Comparison of ENCODE assay signal across 26 mouse cellular contexts in genomic region chr7:68038846-68039245, GRCm38 (mm10).
DNase-seq lines count a peak whose midpoint lies in the region; ATAC-seq lines count a peak whose summit lies in the region.
"Had no signal": no experiment of that assay in that cellular context is flagged by ENCODE, and none has a peak within 500 bp of the region (broad histone marks: within the 10 kb centered on the region; RNA-seq: fewer than 3 reads in every experiment).

No protein-coding gene starts in this region.

- H3K4me3 ChIP-seq in heart, embryonic 10.5 days: no peak overlapping the region
- H3K4me3 ChIP-seq in kidney, embryonic 14.5 days (ENCODE audit: low read length): no peak overlapping the region
- H3K4me3 ChIP-seq in liver, embryonic 13.5 days (replicated peaks): no peak overlapping the region
- no peak overlapping the region for H3K4me3 ChIP-seq in liver, embryonic 11.5 days (ENCODE audit: low read depth, low read length)
- H3K4me3 ChIP-seq: embryonic facial prominence, embryonic 13.5 days; forebrain, embryonic 10.5 days; gastrocnemius, adult 2 months; hindbrain, embryonic 12.5 days had no signal

- WGBS in heart, embryonic 10.5 days: 60% methylated on average over 8 of the region's 8 CpGs
- 48% methylated on average over 8 of the region's 8 CpGs for WGBS in kidney, embryonic 14.5 days
- WGBS in liver, embryonic 13.5 days (ENCODE audit: insufficient replicate concordance): 78% methylated on average over 8 of the region's 8 CpGs
- 78% methylated on average over 8 of the region's 8 CpGs for WGBS in liver, embryonic 11.5 days

- ATAC-seq in kidney, embryonic 14.5 days (ENCODE audit: low FRiP score, low TSS enrichment): no peak
- ATAC-seq in liver, embryonic 13.5 days (ENCODE audit: low read depth): no peak
- ATAC-seq in liver, embryonic 11.5 days (replicated peaks; ENCODE audit: low FRiP score): no peak
- ATAC-seq: activated CD4-positive, CD25-positive, alpha-beta regulatory T cell, adult 4 months; CD4-positive, CD25-positive, alpha-beta regulatory T cell, adult 4 months; forebrain, embryonic 14.5 days; hindbrain, embryonic 16.5 days; Patski had no signal

- H3K36me3 ChIP-seq in heart, embryonic 10.5 days: no peaks in the 10 kb centered on the region
- 0 out of 2 replicates have a peak, but pooled peaks cover 3% of the 10 kb centered on the region for H3K36me3 ChIP-seq in kidney, embryonic 14.5 days (ENCODE audit: control insufficient read depth, insufficient read depth, low read length)
- H3K36me3 ChIP-seq in liver, embryonic 13.5 days: no peaks in the 10 kb centered on the region
- H3K36me3 ChIP-seq in liver, embryonic 11.5 days (ENCODE audit: control insufficient read depth, insufficient read depth, low read length): no peaks in the 10 kb centered on the region
- H3K36me3 ChIP-seq: G1E; hindbrain, embryonic 12.5 days had no signal

- intact Hi-C loops in heart, postnatal 25 days (cut with DNase I): no loop called here

- DNase-seq in heart, embryonic 10.5 days (ENCODE audit: low spot score): no peak
- no peak for DNase-seq in heart, postnatal 25 days (ENCODE audit: low spot score)
- DNase-seq in kidney, adult 18-20 months: peak; percentile 56
- no peak for DNase-seq in liver, embryonic 13.5 days
- no peak for DNase-seq in liver, embryonic 11.5 days (ENCODE audit: low spot score)
- DNase-seq in kidney, postnatal 25 days: peak; percentile 66 to 86
- no peak for DNase-seq in layer of hippocampus, adult 18-20 months (ENCODE audit: low spot score in 2 of 2)
- DNase-seq: adrenal gland, postnatal 14 days; B cell, adult 2 months; cerebellum, adult 18-20 months; cerebellum, adult 9-11 months; cerebellum, postnatal 36 days; gastrocnemius, adult 2 months; gastrocnemius, postnatal 25 days; heart, postnatal 4 days had no signal

- no peaks in the 10 kb centered on the region for H3K9me3 ChIP-seq in heart, embryonic 10.5 days
- H3K9me3 ChIP-seq in kidney, embryonic 14.5 days (ENCODE audit: control insufficient read depth, low read length): no peaks in the 10 kb centered on the region
- H3K9me3 ChIP-seq in liver, embryonic 13.5 days (replicated peaks): no peaks in the 10 kb centered on the region
- H3K9me3 ChIP-seq in liver, embryonic 11.5 days (ENCODE audit: control insufficient read depth, low read length): no peaks in the 10 kb centered on the region
- H3K9me3 ChIP-seq: embryonic facial prominence, embryonic 13.5 days; forebrain, embryonic 10.5 days; hindbrain, embryonic 12.5 days had no signal

- H3K27me3 ChIP-seq in heart, embryonic 10.5 days (ENCODE audit: insufficient read depth, poor library complexity, severe bottlenecking): no peaks in the 10 kb centered on the region
- H3K27me3 ChIP-seq in kidney, embryonic 14.5 days (ENCODE audit: control insufficient read depth, insufficient read depth, low read length): no peaks in the 10 kb centered on the region
- H3K27me3 ChIP-seq in liver, embryonic 13.5 days: no peaks in the 10 kb centered on the region
- H3K27me3 ChIP-seq in liver, embryonic 11.5 days (replicated peaks; ENCODE audit: control insufficient read depth, insufficient read depth, low read length): no peaks in the 10 kb centered on the region
- H3K27me3 ChIP-seq: embryonic facial prominence, embryonic 13.5 days; hindbrain, embryonic 12.5 days; Patski had no signal

- H3K9ac ChIP-seq in kidney, embryonic 14.5 days (ENCODE audit: low read depth, low read length): no peak overlapping the region
- H3K9ac ChIP-seq in liver, embryonic 13.5 days: no peak overlapping the region
- H3K9ac ChIP-seq in liver, embryonic 11.5 days (ENCODE audit: low read depth, low read length): no peak overlapping the region
- H3K9ac ChIP-seq: embryonic facial prominence, embryonic 13.5 days; hindbrain, embryonic 12.5 days had no signal

- peaks cover 42% of the 10 kb centered on the region for H3K4me1 ChIP-seq in heart, embryonic 10.5 days
- H3K4me1 ChIP-seq in kidney, embryonic 14.5 days (ENCODE audit: control insufficient read depth, insufficient read depth, low read length): peaks cover 12% of the 10 kb centered on the region
- H3K4me1 ChIP-seq in liver, embryonic 13.5 days (replicated peaks): peaks cover 47% of the 10 kb centered on the region
- H3K4me1 ChIP-seq in liver, embryonic 11.5 days (replicated peaks; ENCODE audit: control insufficient read depth, insufficient read depth, low read length): peaks cover 26% of the 10 kb centered on the region

- H3K27ac ChIP-seq in heart, embryonic 10.5 days: 0 out of 2 replicates have a peak overlapping the region, but pooled peaks have one; percentile 10
- no peak overlapping the region for H3K27ac ChIP-seq in kidney, embryonic 14.5 days (ENCODE audit: low read depth, low read length)
- peak overlapping the region; percentile 7; the same call in 1 of the 2 replicates for H3K27ac ChIP-seq in liver, embryonic 13.5 days
- no peak overlapping the region for H3K27ac ChIP-seq in liver, embryonic 11.5 days (ENCODE audit: low read depth, low read length)
- H3K27ac ChIP-seq: embryonic facial prominence, embryonic 13.5 days; forebrain, embryonic 10.5 days; gastrocnemius, adult 2 months; hindbrain, embryonic 12.5 days had no signal

- no peak overlapping the region for H3K4me2 ChIP-seq in kidney, embryonic 14.5 days (replicated peaks; ENCODE audit: low read depth, low read length)
- no peak overlapping the region for H3K4me2 ChIP-seq in liver, embryonic 13.5 days
- no peak overlapping the region for H3K4me2 ChIP-seq in liver, embryonic 11.5 days
- H3K4me2 ChIP-seq: embryonic facial prominence, embryonic 13.5 days; heart, embryonic 11.5 days; hindbrain, embryonic 12.5 days had no signal

Comparison
In these comparisons a context has a peak if more than half of its experiments do, and no peak if none do; other contexts are left out.
1. H3K27ac ChIP-seq: peak in heart, embryonic 10.5 days (single experiment) and liver, embryonic 13.5 days (single experiment); none in kidney, embryonic 14.5 days (single experiment) and liver, embryonic 11.5 days (single experiment).
2. DNase-seq: peak in kidney, adult 18-20 months (single experiment) and kidney, postnatal 25 days (2 of 2); none in heart, embryonic 10.5 days (single experiment), heart, postnatal 25 days (single experiment), liver, embryonic 13.5 days (single experiment), liver, embryonic 11.5 days (single experiment) and layer of hippocampus, adult 18-20 months (0 of 2).